Mouse (Mus musculus): ENCODE data around the gene Tspan31. TPM values are rescaled to one million over a fixed set of nuclear protein-coding genes. Genes with fewer than 3 reads are reported as not detected.
A peak's percentile ranks its signal among the peaks of the same experiment; 100 is the strongest.

Gene Tspan31
- polyA plus RNA-seq, 1 experiment from 2014 or later: 99.5 TPM

DNA sequence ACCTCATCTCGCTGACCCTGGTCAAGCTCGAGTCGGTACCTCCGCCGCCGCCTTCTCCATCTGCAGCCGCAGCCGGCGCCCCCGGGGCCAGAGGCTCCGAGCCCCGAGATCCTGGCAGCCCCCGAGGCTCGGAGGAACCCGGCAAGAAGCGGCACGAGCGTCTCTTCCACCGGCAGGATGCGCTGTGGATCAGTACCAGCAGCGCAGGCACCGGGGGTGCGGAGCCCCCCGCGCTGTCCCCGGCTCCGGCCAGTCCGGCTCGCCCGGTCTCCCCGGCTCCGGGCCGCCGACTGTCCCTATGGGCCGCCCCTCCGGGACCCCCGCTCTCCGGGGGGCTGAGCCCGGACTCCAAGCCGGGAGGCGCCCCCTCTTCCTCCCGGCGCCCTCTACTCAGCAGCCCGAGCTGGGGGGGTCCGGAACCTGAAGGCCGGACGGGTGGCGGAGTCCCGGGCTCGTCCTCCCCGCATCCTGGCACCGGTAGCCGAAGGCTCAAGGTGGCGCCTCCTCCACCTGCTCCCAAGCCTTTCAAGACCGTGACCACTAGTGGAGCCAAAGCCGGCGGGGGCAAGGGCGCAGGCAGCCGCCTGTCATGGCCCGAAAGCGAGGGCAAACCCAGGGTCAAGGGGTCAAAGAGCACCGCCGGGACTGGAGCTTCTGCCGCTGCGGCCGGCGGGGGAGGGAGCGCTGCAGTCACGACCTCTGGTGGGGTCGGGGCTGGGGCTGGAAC, 9.8 kb upstream of the Tspan31 start:
- H3K9me3 ChIP-seq (ENCODE audit: low read length): no peaks in the 10 kb centered on the region
- DNase-seq (ENCODE audit: low spot score) (no peak), ATAC-seq (peak; percentile 15; the same call in 1 of the 2 replicates)
- peak overlapping the region; percentile 57 for H3K4me2 ChIP-seq (replicated peaks; ENCODE audit: low read depth, low read length)
- H3K4me3 ChIP-seq (ENCODE audit: low read depth, low read length): peak overlapping the region; percentile 32
- peaks cover 10% of the 10 kb centered on the region for H3K4me1 ChIP-seq (ENCODE audit: insufficient read depth, low read depth, low read length)
- peaks cover 61% of the 10 kb centered on the region for H3K27me3 ChIP-seq (replicated peaks; ENCODE audit: insufficient read depth, low read length)
- no peak overlapping the region for H3K9ac ChIP-seq (replicated peaks; ENCODE audit: low read depth)
- no peak overlapping the region for H3K27ac ChIP-seq (ENCODE audit: low read length)
- H3K36me3 ChIP-seq (ENCODE audit: insufficient read depth, low read length): no peaks in the 10 kb centered on the region
- TF ChIP-seq EP300 (IDR thresholded peaks at IDR 0.05) (no peak), CTCF (IDR thresholded peaks at IDR 0.05) (peak; percentile 34; the same call in 1 of the 2 replicates)
- WGBS: 6% methylated on average over 39 of the region's 70 CpGs

DNA sequence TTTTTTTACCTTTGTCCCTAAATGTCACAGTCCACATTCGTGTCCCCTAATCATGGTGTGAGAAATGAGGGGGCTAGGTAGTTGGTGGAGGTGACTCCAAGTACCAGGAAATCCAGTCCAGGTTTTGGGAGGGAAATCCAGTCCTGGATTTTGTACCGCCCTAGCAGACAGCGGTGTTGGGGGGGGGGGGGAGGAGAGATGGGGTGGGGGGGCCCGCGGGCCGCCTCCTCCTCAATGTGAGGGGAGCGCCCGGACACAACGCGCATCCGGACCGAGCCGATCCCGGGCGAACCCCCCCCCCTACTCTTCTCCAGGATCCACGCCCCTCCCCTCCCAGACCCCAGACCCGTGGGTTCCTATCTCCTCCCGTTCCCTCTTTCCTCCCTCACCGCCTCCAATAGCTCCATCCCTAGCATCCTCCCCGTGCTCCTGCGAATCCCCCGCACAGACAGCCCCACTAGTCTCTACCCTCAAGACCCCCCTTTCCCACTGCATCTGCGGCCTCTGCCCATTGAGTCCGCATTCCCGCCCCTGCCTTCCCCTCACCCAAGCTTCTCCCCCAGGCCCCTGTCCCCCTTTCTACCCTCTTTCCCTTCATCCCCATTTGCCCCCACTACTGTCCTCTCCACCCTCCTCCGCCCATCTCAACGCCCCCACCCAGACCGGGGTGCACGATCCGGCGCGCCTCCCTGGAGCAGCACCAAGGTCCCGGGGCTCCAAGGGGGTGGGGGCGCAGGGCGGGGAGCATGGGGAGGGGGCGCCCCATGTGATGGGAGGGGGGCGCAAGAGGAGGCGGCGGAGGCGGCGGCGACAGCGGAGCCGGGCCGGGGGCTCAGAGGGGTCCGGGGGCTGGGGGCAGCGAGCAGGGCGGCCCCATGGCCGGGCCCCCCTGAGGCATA, 8.9 kb upstream of the Tspan31 start:
- Histone ChIP-seq H3K4me2 (replicated peaks; ENCODE audit: low read depth, low read length) (peak overlapping the region; percentile 57), H3K27ac (ENCODE audit: low read length) (no peak overlapping the region), H3K27me3 (replicated peaks; ENCODE audit: insufficient read depth, low read length) (peaks cover 61% of the 10 kb centered on the region), H3K9ac (replicated peaks; ENCODE audit: low read depth) (no peak overlapping the region), H3K4me3 (ENCODE audit: low read depth, low read length) (peak overlapping the region; percentile 32), H3K9me3 (ENCODE audit: low read length) (no peaks in the 10 kb centered on the region), H3K4me1 (ENCODE audit: insufficient read depth, low read depth, low read length) (peaks cover 10% of the 10 kb centered on the region), H3K36me3 (ENCODE audit: insufficient read depth, low read length) (no peaks in the 10 kb centered on the region)
- ATAC-seq (0 out of 2 replicates have a peak, but pooled peaks have one; percentile 10), DNase-seq (ENCODE audit: low spot score) (no peak)
- TF ChIP-seq EP300 (IDR thresholded peaks at IDR 0.05) (no peak), CTCF (IDR thresholded peaks at IDR 0.05) (no peak)
- 7% methylated on average over 27 of the region's 49 CpGs for WGBS

- Histone ChIP-seq H3K9ac (replicated peaks; ENCODE audit: low read depth) (no peak overlapping the region), H3K9me3 (ENCODE audit: low read length) (no peaks in the 10 kb centered on the region), H3K36me3 (ENCODE audit: insufficient read depth, low read length) (no peaks in the 10 kb centered on the region), H3K4me1 (ENCODE audit: insufficient read depth, low read depth, low read length) (peaks cover 10% of the 10 kb centered on the region), H3K4me3 (ENCODE audit: low read depth, low read length) (peak overlapping the region; percentile 32; the same call in 1 of the 2 replicates), H3K4me2 (replicated peaks; ENCODE audit: low read depth, low read length) (no peak overlapping the region), H3K27me3 (replicated peaks; ENCODE audit: insufficient read depth, low read length) (peaks cover 55% of the 10 kb centered on the region), H3K27ac (ENCODE audit: low read length) (no peak overlapping the region)
- DNase-seq (ENCODE audit: low spot score) (no peak), ATAC-seq (no peak)
- 6% methylated on average over 12 of the region's 12 CpGs for WGBS
- no peak for TF ChIP-seq CTCF (IDR thresholded peaks at IDR 0.05)
- TF ChIP-seq EP300 (IDR thresholded peaks at IDR 0.05): no peak
These were observed 8.1 kb upstream of the Tspan31 start for GRCm38 (mm10) chr10:127078001-127078676.

GRCm38 (mm10) chr10:127077515-127077914, 7.5 kb upstream of the Tspan31 start:
- Histone ChIP-seq H3K27ac (ENCODE audit: low read length) (no peak overlapping the region), H3K27me3 (replicated peaks; ENCODE audit: insufficient read depth, low read length) (peaks cover 49% of the 10 kb centered on the region), H3K4me1 (ENCODE audit: insufficient read depth, low read depth, low read length) (peaks cover 10% of the 10 kb centered on the region), H3K4me3 (ENCODE audit: low read depth, low read length) (no peak overlapping the region), H3K4me2 (replicated peaks; ENCODE audit: low read depth, low read length) (no peak overlapping the region), H3K36me3 (ENCODE audit: insufficient read depth, low read length) (no peaks in the 10 kb centered on the region), H3K9ac (replicated peaks; ENCODE audit: low read depth) (no peak overlapping the region), H3K9me3 (ENCODE audit: low read length) (no peaks in the 10 kb centered on the region)
- ATAC-seq (no peak), DNase-seq (ENCODE audit: low spot score) (no peak)
- 12% methylated on average over 10 of the region's 10 CpGs for WGBS
- TF ChIP-seq CTCF (IDR thresholded peaks at IDR 0.05): no peak
- TF ChIP-seq EP300 (IDR thresholded peaks at IDR 0.05): no peak

DNA sequence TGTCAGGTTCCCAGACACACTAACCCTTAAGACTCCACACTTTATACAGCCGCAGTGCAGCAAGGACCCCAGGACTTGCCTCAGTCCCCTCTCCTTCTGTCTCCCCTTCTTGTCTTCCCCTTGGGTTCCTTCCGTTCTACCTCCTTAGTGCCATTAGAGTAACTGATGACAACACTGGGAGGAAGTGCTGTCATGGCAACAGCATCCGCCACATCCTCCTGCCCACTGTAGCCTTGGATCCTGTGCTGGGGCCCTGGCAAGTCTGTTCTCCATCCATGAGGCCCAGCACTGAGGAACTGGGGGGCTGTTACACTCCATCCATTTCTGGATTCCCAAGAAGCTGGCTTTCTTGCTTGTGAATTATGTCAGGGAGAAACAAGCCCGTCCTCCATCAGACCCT, 6.0 kb upstream of the Tspan31 start:
- H3K4me1 ChIP-seq (ENCODE audit: insufficient read depth, low read depth, low read length): peaks cover 10% of the 10 kb centered on the region
- no peak overlapping the region for H3K4me3 ChIP-seq (ENCODE audit: low read depth, low read length)
- no peak for DNase-seq (ENCODE audit: low spot score)
- 27% methylated on average over 4 of the region's 4 CpGs for WGBS
- no peaks in the 10 kb centered on the region for H3K36me3 ChIP-seq (ENCODE audit: insufficient read depth, low read length)
- H3K4me2 ChIP-seq (replicated peaks; ENCODE audit: low read depth, low read length): no peak overlapping the region
- TF ChIP-seq EP300 (IDR thresholded peaks at IDR 0.05): no peak
- no peak for TF ChIP-seq CTCF (IDR thresholded peaks at IDR 0.05)
- no peaks in the 10 kb centered on the region for H3K9me3 ChIP-seq (ENCODE audit: low read length)
- peaks cover 37% of the 10 kb centered on the region for H3K27me3 ChIP-seq (replicated peaks; ENCODE audit: insufficient read depth, low read length)
- ATAC-seq: no peak
- no peak overlapping the region for H3K9ac ChIP-seq (replicated peaks; ENCODE audit: low read depth)
- no peak overlapping the region for H3K27ac ChIP-seq (ENCODE audit: low read length)

- no peak for ATAC-seq
These were observed 5.6 kb upstream of the Tspan31 start for GRCm38 (mm10) chr10:127075651-127076050.

More at GRCm38 (mm10) chr10:127075651-127076050, 5.6 kb upstream of the Tspan31 start:
- TF ChIP-seq CTCF (IDR thresholded peaks at IDR 0.05) (no peak), EP300 (IDR thresholded peaks at IDR 0.05) (no peak)
- Histone ChIP-seq H3K27me3 (replicated peaks; ENCODE audit: insufficient read depth, low read length) (peaks cover 33% of the 10 kb centered on the region), H3K4me3 (ENCODE audit: low read depth, low read length) (no peak overlapping the region), H3K4me2 (replicated peaks; ENCODE audit: low read depth, low read length) (no peak overlapping the region), H3K36me3 (ENCODE audit: insufficient read depth, low read length) (no peaks in the 10 kb centered on the region), H3K9me3 (ENCODE audit: low read length) (no peaks in the 10 kb centered on the region), H3K9ac (replicated peaks; ENCODE audit: low read depth) (no peak overlapping the region), H3K4me1 (ENCODE audit: insufficient read depth, low read depth, low read length) (peaks cover 13% of the 10 kb centered on the region; the same call in 1 of the 2 replicates), H3K27ac (ENCODE audit: low read length) (no peak overlapping the region)
- no peak for DNase-seq (ENCODE audit: low spot score)
- WGBS: 40% methylated on average over 8 of the region's 8 CpGs
